Mouse (Mus musculus) A20 (cell line): Measurements from ENCODE around the gene Adh6b.
A peak's percentile ranks its signal among the peaks of the same experiment; 100 is the strongest.
"Not testable (repeated sequence)": the region's sequence is repeated elsewhere in the genome, so short reads cannot be mapped to it uniquely, and the experiment has no call there.

Experiments used
- DNase-seq: peaks from one replicate; pipeline ENCODE4 v3.0.0-alpha.2; 2011; ENCODE audit warnings: low read depth, low spot score

Gene Adh6b

DNA sequence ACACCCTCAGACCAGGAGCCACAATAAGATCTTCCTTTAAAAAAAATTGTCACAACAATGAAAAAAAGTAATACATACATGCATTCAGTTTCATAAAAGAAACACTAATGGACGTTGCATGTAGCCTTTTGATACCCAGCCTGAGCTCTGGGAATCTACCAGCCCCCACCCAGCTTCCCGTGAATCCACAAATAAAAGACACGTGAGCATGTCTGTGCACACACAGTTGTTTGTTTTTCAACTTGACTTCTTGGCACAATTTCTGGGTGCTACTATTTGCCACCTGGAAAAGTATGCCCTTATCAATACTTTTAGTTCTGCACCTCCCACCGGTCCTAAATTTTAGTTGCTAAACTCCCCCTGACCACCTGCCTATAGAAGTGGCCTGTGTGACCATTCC, 19.1 kb downstream of the Adh6b start:
- no peak for DNase-seq

DNA sequence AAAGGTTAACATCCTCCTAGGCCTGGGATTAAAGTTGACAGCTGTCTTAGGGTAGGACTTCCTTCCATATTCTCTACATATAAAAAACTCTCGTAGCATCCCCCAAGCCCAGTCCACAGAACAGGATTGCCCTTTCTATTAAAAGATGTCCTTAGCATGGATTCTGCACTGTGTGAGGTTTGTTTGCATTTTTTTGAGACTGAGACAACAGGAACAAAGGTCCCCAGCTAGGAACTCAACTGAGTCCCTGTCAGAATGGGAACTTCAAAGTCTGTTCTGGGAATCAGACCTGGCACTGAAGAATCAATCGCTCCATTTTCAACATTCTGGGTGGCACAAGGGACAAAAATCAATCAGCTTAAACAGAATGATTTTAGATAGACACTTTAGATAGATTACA, 21.3 kb downstream of the Adh6b start:
- no peak for DNase-seq

DNA sequence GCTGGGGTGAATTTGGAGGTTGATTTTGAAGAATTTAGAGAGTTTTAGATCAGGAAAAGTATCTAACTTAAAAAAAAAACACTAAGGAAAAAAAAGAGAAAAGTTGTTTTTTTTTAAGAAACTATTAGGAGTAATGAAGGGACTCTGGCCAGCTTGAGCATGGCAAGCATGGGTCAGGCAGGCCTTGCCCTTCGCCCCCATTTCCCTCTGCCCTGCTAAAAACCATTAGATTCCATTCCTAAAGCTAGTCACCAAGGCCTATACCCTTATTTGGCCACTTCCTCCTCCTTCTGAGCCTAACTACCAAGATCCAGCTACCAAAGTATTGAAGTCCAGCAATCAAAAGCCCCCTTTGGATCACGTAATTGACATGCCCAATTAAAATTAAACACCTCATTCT, 24.6 kb downstream of the Adh6b start:
- DNase-seq = no peak

DNA sequence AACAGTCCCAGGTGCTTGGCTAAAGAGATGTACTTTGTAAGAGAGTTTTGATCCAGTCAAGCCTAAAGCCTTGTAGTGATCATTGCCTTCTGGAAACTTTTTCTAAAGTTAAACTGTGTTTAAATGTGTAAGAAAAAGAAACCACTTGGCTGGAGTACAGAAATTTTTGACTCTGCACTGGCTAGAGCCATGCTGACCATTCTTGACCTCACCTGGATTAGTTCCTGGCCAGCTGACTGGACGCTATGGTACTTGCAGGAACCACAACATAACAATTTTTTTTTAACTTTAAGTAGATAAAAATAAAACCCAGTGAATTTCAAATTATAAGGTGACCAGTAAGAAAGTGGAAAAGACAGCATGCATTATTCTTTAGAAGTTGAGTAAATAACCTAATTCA, 28.0 kb downstream of the Adh6b start:
- no peak for DNase-seq

DNA sequence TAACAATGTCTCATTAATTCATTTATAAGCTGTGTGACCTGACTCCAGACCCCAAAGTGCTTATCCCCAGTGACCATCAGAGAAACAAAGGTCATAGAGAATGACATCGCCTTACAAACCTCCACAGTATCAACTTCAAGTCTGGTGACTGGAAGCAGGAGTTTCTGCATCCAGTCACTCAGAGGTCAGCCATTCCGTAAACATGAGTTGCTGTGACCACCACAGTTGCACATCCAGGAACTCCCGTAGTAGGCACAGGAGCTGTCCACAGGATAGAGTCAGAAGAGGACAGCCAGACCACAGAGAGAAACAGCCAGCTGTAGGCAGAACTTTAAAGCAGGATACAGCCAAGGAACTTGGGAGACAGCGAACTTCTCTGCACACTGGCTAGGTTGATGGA, 28.7 kb downstream of the Adh6b start:
- DNase-seq = not testable (repeated sequence)

DNA sequence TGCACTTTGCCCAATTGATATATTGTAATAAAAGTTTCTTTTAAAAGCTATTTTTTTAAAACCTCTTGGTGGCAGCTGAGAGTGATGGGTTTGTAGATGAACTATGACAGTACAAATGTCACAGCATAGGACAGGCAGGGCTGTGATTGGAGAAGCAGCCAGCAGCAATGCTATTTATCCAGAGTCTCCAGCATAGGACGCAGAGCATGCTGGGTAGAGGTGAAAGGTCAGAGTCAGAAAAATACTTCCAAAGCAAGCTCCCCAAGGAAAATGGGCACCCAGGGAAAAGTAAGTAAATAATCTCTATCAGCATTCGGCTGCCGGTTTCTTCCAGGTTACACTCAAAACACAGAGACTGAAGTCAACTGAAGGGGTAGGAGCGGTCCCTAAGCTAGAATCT, 32.3 kb downstream of the Adh6b start:
- no peak for DNase-seq

DNA sequence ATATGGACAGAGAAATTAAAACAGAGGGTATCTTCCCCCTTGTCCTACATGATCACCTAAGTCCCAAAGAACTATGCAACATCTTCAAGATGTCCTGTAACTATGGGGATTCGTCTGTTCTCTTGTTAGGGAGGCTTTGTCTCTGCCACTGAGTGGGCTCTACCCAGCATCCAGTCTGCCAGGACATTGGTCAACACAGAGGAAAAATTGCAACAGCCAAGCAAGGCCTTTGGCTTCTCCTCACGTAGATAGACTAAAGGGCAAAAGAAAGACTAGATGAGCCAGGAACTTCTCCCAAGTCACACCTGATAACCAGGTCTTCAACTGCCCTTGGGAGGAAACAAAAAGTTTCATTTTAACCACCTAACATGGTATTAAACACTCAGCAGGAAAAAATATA, 33.6 kb downstream of the Adh6b start:
- no peak for DNase-seq

DNA sequence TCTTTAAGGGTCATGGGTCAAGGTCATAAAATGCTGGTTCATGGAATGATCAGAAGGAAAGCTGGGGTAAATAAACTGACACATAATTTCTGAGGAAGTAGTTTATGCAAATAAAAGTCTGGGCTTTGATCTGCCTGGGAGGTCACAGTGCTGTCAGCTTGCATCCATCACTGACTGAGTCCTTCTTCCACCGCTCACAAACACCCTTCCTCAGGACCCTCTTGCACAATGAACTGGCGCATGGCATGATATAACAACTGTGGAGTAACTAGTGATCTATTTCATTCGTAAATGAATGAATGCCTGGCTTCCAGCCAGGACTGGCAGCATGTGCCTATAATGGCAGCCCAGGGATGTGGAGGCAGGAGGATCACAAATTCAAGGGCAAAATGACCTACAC, 39.6 kb downstream of the Adh6b start:
- no peak for DNase-seq

DNA sequence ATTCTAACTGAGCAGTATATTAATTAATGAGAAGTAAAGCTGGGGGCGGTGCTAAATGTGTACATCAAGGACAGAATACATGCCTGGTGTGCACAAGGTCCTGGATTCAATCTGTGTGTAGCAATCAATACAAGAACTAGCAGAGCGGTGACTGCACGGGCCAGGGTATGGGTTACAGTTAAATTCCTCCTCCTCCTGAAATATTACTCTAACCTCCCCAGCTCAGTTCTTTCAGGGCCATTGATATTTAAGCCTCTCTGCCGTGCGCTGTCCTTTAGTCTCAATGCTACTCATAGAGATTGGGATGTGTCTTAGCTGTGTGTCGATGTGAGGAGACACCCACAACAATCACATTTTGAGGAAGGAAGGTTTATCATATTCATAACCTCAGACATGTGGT, 45.6 kb downstream of the Adh6b start:
- DNase-seq = no peak

DNA sequence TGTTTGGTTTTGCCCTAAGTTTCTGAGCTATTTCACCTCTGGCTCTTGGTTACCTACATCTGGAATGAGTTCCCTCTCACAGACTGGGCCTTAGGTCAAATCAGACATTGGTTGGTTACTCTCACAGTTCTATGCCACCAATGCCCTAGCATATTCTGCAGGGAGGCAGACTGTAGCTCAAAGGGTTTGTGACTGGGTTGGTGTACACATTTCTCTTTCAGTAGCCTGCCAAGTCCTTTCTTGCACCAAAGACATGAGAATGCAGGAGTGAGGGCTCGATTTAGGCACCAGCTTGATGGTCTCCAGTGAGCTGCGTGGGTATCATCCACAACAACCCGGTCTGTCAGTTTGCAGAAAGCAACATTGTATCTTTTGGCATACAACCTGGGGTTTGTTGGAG, 63.3 kb downstream of the Adh6b start:
- DNase-seq = no peak

DNA sequence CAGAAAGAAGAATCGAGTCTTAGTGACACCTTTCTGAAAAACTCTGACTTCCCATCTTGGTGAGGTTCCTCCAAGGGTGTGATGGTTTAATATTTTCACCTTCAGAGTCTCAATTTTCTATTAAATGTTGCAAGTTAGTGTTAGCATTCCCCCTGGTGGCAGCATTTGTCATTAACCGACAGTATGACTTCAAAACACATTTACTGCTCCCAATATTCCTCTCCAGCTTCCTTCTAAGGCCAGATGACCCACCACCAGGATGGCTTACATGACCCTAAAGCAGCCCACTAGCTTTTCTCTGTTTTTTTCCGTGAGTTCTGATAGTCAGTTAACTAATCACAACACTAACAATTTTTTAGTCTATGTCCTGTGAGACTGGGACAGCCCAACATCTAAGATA, 63.8 kb downstream of the Adh6b start:
- DNase-seq = peak; percentile 19

DNA sequence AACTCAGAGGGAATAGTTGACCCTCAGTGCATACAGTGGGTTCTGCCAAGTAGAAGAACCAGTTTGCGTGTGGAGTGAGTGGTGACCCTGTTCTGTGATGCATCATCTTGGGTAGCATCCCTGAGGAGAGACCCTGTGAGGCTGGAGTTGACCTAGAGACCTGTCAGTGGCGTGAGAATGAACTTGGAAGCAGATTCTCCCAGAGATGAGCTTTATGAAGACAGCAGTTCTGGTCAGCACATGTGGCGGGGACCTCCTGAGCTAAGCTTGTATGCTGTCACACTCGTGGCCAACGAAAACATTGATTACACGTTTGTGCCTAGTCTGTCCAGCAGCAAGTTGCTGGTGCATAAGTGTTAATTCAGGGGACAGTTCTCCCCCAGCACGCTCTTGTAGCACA, 64.3 kb downstream of the Adh6b start:
- DNase-seq = no peak

DNA sequence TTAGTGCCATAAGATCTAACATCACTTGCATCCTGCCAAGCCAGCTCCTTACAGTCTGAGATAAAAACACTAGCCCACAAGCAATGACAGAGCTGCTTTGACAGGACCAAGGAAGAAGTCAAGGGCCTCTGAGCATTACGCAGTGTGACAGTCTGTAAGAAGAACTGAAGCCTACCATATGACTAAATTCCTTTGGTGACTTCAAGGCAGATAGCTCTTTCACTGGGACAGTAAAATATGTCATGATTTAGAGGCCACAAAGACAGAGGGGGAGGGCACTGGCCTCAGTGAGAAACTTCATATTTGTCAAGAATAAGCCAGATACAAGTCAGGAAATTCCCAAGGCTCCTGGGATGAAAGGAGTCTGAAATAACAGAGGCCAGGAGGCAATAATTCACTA, 66.3 kb downstream of the Adh6b start:
- no peak for DNase-seq
